Mouse (Mus musculus) hindbrain, embryonic 15.5 days (tissue): Measurements from ENCODE around the gene Nup188. TPM values are rescaled to one million over a fixed set of nuclear protein-coding genes. Genes with fewer than 3 reads are reported as not detected.

Source experiments
- ATAC-seq: fragments of 200-750 bp; cut with Nextera tagmentation; 2 replicates; pipeline ENCODE4 v1.8.0; 2017; ENCODE audit warnings: low read depth, moderate number of reproducible peaks, moderate TSS enrichment; ENCODE audit not compliant: low FRiP score
- H3K27ac ChIP-seq: fragments of 300-500 bp; sonication (generic); replicated peaks from 2 replicates; pipeline ENCODE4 v1.5.1; 2015; ENCODE audit warnings: mild to moderate bottlenecking, inconsistent platforms
- H3K27me3 ChIP-seq: fragments of 300-500 bp; sonication (generic); 2 replicates; pipeline ENCODE4 v1.6.1; 2015; ENCODE audit warnings: control low read depth, inconsistent platforms
- H3K36me3 ChIP-seq: fragments of 300-500 bp; sonication (generic); 2 replicates; pipeline ENCODE4 v1.6.1; 2015; ENCODE audit warnings: control low read depth, inconsistent platforms
- H3K4me1 ChIP-seq: fragments of 300-500 bp; sonication (generic); replicated peaks from 2 replicates; pipeline ENCODE4 v1.6.1; 2015; ENCODE audit warnings: control low read depth, inconsistent platforms
- H3K4me2 ChIP-seq: fragments of 300-500 bp; sonication (generic); 2 replicates; pipeline ENCODE4 v1.6.1; 2015; ENCODE audit warnings: moderate library complexity, mild to moderate bottlenecking, inconsistent platforms
- H3K4me3 ChIP-seq: fragments of 300-500 bp; sonication (generic); 2 replicates; pipeline ENCODE4 v1.5.1; 2015; ENCODE audit warnings: mild to moderate bottlenecking, inconsistent platforms
- H3K9ac ChIP-seq: fragments of 300-500 bp; sonication (generic); 2 replicates; pipeline ENCODE4 v1.6.1; 2015; ENCODE audit warnings: inconsistent platforms
- H3K9me3 ChIP-seq: fragments of 300-500 bp; sonication (generic); 2 replicates; pipeline ENCODE4 v1.6.1; 2016; ENCODE audit warnings: control low read depth, inconsistent platforms
- WGBS: fragments of 180-500 bp; shearing (Covaris S2); methylation state at CpG from one replicate; pipeline ENCODE4 v1.1.7; 2015; 5-methylcytosine and 5-hydroxymethylcytosine counted together
- polyA plus RNA-seq: library from polyadenylated mRNA; unstranded; fragments of >200 nt; fragmentation: Nextera tagmentation; extraction: Ambion mirVana; gene quantifications from 2 replicates; pipeline ENCODE4 v1.2.1, GENCODE M21; 2015

Nup188 gene
- polyA plus RNA-seq, 1 experiment from 2014 or later, result 20.9 TPM

GRCm38 (mm10) chr2:30269241-30269990, 16.8 kb upstream of the Nup188 start:
- H3K27ac ChIP-seq, result 0 out of 2 replicates have a peak overlapping the region, but pooled peaks have one; percentile 33
- peaks cover 7% of the 10 kb centered on the region for H3K36me3 ChIP-seq
- H3K4me2 ChIP-seq, result no peak overlapping the region
- H3K9ac ChIP-seq, result no peak overlapping the region
- no peak overlapping the region for H3K4me3 ChIP-seq
- no peak for ATAC-seq
- peaks cover 29% of the 10 kb centered on the region for H3K4me1 ChIP-seq
- no peaks in the 10 kb centered on the region for H3K27me3 ChIP-seq
- WGBS, result 89% methylated on average over 17 of the region's 17 CpGs
- H3K9me3 ChIP-seq, result no peaks in the 10 kb centered on the region

DNA sequence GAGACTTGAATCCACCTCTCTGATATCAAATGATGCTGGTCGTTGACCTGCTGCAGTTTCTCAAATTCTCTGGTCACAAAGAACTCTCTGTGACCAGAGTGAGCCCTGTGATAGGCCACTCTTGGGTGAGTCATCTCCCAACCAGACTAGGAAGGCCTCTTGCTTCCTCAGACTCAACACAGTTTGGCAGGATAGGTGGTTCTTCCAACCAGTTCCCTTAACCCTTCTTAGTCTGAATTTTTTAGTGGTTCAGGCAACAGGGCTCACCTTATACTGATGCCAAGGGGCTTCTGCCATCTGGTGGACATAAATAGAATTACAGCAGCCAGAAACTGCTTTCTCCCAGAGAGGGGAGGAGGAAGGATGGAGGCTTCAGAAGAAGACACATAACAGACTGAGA, 16.1 kb upstream of the Nup188 start:
- Histone ChIP-seq H3K4me1 (peaks cover 22% of the 10 kb centered on the region), H3K27ac (0 out of 2 replicates have a peak overlapping the region, but pooled peaks have one; percentile 33), H3K27me3 (no peaks in the 10 kb centered on the region), H3K4me3 (no peak overlapping the region), H3K36me3 (0 out of 2 replicates have a peak, but pooled peaks cover under 1% of the 10 kb centered on the region), H3K9ac (no peak overlapping the region), H3K4me2 (no peak overlapping the region), H3K9me3 (no peaks in the 10 kb centered on the region)
- 76% methylated on average over 1 of the region's 1 CpGs for WGBS
- peak; percentile 76; the same call in 1 of the 2 replicates for ATAC-seq

- Histone ChIP-seq H3K4me1 (peaks cover 11% of the 10 kb centered on the region), H3K27me3 (no peaks in the 10 kb centered on the region), H3K27ac (no peak within 1 kb of the TSS), H3K4me2 (no peak within 1 kb of the TSS), H3K36me3 (peaks cover 4% of the 10 kb centered on the region; the same call in 1 of the 2 replicates), H3K9me3 (no peaks in the 10 kb centered on the region), H3K4me3 (no peak within 1 kb of the TSS), H3K9ac (no peak within 1 kb of the TSS)
- WGBS, result 92% methylated on average over 11 of the region's 11 CpGs
- no peak for ATAC-seq
Observed at GRCm38 (mm10) chr2:30280743-30281142, 5.5 kb upstream of the Nup188 start, which contains the start of gene Gm28038. Gene Gm28038 (plus strand): TSS chr2:30281043.

DNA sequence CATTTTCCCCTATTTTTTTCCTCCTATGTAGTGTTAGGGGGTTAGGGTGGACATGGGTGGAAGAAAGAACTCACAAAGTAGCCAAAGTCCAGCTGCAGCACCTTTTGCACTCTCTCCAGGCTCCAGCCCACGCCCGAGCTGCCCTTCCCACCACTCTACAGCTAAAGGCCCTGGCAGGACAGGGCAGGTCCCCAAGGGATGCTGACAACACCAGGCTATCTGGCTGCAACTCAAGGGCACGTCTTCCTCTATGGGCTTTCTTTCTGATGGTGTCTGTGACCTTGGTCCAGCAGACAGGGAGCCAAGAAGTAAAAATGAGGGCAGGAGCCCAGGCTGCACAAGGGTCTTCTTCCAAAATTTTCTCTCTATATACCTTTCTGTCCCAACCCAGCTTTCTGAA, 4.5 kb upstream of the Nup188 start:
- H3K4me3 ChIP-seq, result no peak overlapping the region
- peaks cover 4% of the 10 kb centered on the region; the same call in 1 of the 2 replicates for H3K36me3 ChIP-seq
- peaks cover 12% of the 10 kb centered on the region for H3K4me1 ChIP-seq
- no peak overlapping the region for H3K4me2 ChIP-seq
- 85% methylated on average over 3 of the region's 3 CpGs for WGBS
- no peak for ATAC-seq
- H3K9ac ChIP-seq, result no peak overlapping the region
- no peaks in the 10 kb centered on the region for H3K27me3 ChIP-seq
- no peak overlapping the region for H3K27ac ChIP-seq
- no peaks in the 10 kb centered on the region for H3K9me3 ChIP-seq

DNA sequence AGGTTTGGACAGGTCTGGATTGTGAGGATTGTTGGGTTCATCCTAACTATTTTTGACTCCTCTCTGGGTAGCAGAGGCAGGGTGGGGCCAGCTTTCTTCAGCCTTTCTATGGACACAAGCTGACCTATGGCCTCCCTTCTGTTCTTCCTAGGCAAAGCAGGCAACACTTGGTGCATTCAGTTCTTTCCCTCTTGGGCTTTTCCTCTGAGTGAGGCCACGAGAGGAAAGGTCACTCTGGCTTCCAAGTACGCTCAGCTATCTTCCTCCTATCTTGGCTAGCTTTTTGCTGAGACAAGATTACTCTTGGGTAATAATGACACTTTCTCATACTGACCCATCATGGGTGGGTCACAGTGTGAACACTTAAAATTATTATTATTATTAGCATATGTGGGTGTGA, 3.0 kb upstream of the Nup188 start:
- H3K36me3 ChIP-seq, result peaks cover 4% of the 10 kb centered on the region; the same call in 1 of the 2 replicates
- no peaks in the 10 kb centered on the region for H3K9me3 ChIP-seq
- H3K4me3 ChIP-seq, result no peak overlapping the region
- H3K27ac ChIP-seq, result no peak overlapping the region
- H3K4me1 ChIP-seq, result peaks cover 25% of the 10 kb centered on the region
- no peak overlapping the region for H3K4me2 ChIP-seq
- 82% methylated on average over 2 of the region's 2 CpGs for WGBS
- no peaks in the 10 kb centered on the region for H3K27me3 ChIP-seq
- H3K9ac ChIP-seq, result no peak overlapping the region
- ATAC-seq, result no peak

DNA sequence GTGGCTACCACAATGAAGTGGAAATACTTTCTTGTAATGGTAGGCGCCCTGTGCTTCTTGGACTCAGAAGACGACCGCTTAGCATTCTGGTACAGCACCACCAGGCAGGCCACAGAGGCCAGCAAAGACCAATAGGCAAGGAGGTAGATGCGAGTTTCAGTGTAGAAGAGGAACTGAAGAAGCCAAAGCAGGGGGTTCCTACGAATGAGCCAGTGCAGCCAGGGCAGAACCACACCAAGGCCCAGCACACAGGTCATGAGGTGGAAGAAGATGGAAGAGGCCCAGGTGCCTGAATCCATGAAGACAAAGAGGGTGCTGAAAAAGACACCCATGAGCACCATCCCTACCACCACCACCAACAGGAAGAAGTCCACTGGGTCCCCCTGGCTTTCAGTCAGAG, 1.2 kb upstream of the Nup188 start:
- Histone ChIP-seq H3K27ac (no peak overlapping the region), H3K36me3 (peaks cover 4% of the 10 kb centered on the region; the same call in 1 of the 2 replicates), H3K4me3 (peak overlapping the region; percentile 94), H3K9me3 (no peaks in the 10 kb centered on the region), H3K27me3 (no peaks in the 10 kb centered on the region), H3K4me1 (peaks cover 27% of the 10 kb centered on the region), H3K4me2 (peak overlapping the region; percentile 81), H3K9ac (no peak overlapping the region)
- no peak for ATAC-seq
- WGBS, result 95% methylated on average over 5 of the region's 5 CpGs

GRCm38 (mm10) chr2:30285416-30286181, 598 bp upstream of the Nup188 start:
- peaks cover 27% of the 10 kb centered on the region for H3K4me1 ChIP-seq
- peak; percentile 67 for ATAC-seq
- H3K4me2 ChIP-seq, result peak overlapping the region; percentile 81
- H3K27me3 ChIP-seq, result no peaks in the 10 kb centered on the region
- peak overlapping the region; percentile 94 for H3K4me3 ChIP-seq
- H3K9me3 ChIP-seq, result no peaks in the 10 kb centered on the region
- H3K27ac ChIP-seq, result peak overlapping the region; percentile 70; the same call in 1 of the 2 replicates
- WGBS, result 16% methylated on average over 38 of the region's 38 CpGs
- H3K36me3 ChIP-seq, result peaks cover 4% of the 10 kb centered on the region; the same call in 1 of the 2 replicates
- H3K9ac ChIP-seq, result peak overlapping the region; percentile 93

DNA sequence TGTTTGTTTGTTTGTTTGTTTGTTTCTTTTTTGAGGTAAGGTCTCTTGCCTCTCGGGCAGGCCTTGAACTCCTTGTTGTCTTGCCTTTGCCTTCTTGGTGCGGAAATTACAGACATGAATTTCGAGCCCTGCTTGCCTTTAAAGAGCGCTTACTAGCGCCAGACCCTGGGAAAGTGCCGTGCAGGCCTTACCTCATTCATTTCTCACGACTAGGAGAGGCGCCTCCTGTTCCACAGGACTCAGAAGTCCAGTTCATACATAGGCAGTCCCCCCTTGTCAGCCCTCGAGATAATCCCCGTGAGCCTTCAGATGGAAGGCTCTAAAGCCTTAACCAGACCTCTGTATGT, 803 bp downstream of the Nup188 start:
- Histone ChIP-seq H3K9ac (peak overlapping the region; percentile 93), H3K9me3 (no peaks in the 10 kb centered on the region), H3K4me1 (peaks cover 27% of the 10 kb centered on the region), H3K36me3 (peaks cover 4% of the 10 kb centered on the region; the same call in 1 of the 2 replicates), H3K27me3 (no peaks in the 10 kb centered on the region), H3K4me2 (peak overlapping the region; percentile 81), H3K4me3 (peak overlapping the region; percentile 94), H3K27ac (peak overlapping the region; percentile 76; the same call in 1 of the 2 replicates)
- ATAC-seq, result no peak
- WGBS, result under 1% methylated on average over 10 of the region's 10 CpGs

DNA sequence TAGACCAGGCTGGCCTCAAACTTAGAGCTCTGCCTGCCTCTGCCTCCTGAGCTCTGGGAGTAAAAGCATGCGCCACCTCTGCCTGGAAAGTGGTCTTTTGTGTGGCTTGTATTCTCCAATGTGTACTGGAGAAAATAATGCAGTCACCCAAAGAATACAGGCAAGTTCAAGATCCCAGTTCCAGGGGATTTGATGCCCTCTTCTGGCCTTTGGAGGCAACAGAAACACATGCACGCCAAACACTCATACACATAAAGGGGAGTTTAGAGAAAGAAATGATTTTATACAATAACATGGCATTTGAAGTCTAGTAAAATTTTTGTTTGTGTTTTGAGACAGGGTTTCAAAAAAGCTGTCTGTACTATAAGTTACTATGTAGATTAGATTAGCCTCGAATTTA, 13.3 kb downstream of the Nup188 start:
- no peaks in the 10 kb centered on the region for H3K4me1 ChIP-seq
- no peak overlapping the region for H3K4me2 ChIP-seq
- no peaks in the 10 kb centered on the region for H3K9me3 ChIP-seq
- H3K27me3 ChIP-seq, result no peaks in the 10 kb centered on the region
- H3K36me3 ChIP-seq, result peaks cover 68% of the 10 kb centered on the region
- no peak overlapping the region for H3K4me3 ChIP-seq
- no peak overlapping the region for H3K9ac ChIP-seq
- ATAC-seq, result no peak
- H3K27ac ChIP-seq, result no peak overlapping the region
- 77% methylated on average over 3 of the region's 3 CpGs for WGBS

DNA sequence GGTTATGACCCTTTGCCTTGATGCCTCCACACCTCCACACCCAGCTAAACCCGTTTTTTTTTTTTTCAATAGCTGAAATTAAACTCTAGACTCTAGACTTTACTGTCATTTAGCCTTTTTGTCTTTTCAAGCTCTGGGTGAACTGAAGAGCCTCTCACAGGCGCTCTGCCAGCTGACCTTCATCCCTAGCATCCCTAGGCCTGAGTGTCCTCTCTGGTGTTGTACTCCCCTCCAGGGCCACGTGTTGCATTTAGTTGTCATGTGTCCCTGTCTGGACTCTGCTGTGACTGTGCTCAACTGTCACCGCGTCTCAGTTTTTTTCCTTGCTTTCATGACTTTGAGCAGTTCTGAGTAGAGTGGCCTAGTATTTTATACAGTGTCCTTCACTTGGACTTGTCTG, 13.8 kb downstream of the Nup188 start:
- Histone ChIP-seq H3K4me2 (no peak overlapping the region), H3K9ac (no peak overlapping the region), H3K9me3 (no peaks in the 10 kb centered on the region), H3K36me3 (peaks cover 73% of the 10 kb centered on the region), H3K27me3 (no peaks in the 10 kb centered on the region), H3K4me1 (no peaks in the 10 kb centered on the region), H3K27ac (no peak overlapping the region), H3K4me3 (no peak overlapping the region)
- 92% methylated on average over 5 of the region's 5 CpGs for WGBS
- ATAC-seq, result no peak

GRCm38 (mm10) chr2:30306087-30306486, 19.9 kb downstream of the Nup188 start:
- Histone ChIP-seq H3K9ac (no peak overlapping the region), H3K36me3 (peaks cover 95% of the 10 kb centered on the region), H3K4me3 (no peak overlapping the region), H3K27ac (no peak overlapping the region), H3K4me1 (no peaks in the 10 kb centered on the region), H3K9me3 (no peaks in the 10 kb centered on the region), H3K27me3 (no peaks in the 10 kb centered on the region), H3K4me2 (no peak overlapping the region)
- WGBS, result 94% methylated on average over 7 of the region's 7 CpGs
- ATAC-seq, result no peak

DNA sequence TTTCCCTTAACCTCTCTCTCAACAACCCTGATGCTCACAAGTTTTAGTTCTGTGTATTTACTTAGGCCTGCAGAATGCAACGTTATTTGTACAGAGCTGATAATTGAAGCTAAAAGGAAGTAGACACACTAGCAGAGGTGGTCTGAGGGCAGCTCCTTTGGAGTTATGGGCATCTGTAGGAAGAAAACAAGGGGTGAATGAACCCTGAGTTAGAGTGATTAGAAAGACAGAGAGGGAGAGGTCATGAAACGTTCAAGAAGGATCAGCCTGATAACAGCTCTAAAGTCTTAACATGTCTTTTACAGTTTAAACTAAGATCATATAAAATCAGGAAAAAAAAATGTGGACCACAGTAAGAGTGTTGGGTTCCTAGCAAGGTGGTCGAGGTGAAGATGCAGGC, 23.2 kb downstream of the Nup188 start:
- no peak overlapping the region for H3K9ac ChIP-seq
- H3K27ac ChIP-seq, result no peak overlapping the region
- no peaks in the 10 kb centered on the region for H3K4me1 ChIP-seq
- ATAC-seq, result no peak
- H3K9me3 ChIP-seq, result no peaks in the 10 kb centered on the region
- H3K36me3 ChIP-seq, result peaks cover 95% of the 10 kb centered on the region
- no peaks in the 10 kb centered on the region for H3K27me3 ChIP-seq
- WGBS, result 92% methylated on average over 3 of the region's 3 CpGs
- H3K4me3 ChIP-seq, result no peak overlapping the region
- H3K4me2 ChIP-seq, result no peak overlapping the region
